Mouse (Mus musculus): ENCODE measurements at regions not wholly inside any gene's neighbourhood (a gene's known extent, or its start where the extent isn't known, plus 50 kb on each side); places are given as distances from the start of the nearest gene placed in this dataset.
"Not testable (repeated sequence)": the region's sequence is repeated elsewhere in the genome, so short reads cannot be mapped to it uniquely, and the experiment has no call there.

DNA sequence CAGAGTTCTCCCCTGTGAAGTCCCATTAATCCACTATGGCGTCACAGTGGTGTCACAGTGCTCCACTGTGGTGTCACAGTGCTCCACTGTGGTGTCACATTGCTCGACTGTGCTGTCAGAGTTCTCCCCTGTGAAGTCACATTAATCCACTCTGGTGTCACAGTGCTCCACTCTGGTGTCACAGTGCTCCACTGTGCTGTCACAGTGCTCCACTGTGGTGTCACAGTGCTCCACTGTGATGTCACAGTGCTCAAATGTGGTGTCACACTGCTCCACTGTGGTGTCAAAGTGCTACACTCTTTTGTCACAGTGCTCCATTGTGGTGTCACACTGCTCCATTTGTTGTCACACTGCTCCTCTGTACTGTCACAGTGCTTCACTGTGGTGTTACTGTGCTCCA is 85.0 kb upstream of the Scaf8 start:
- TF ChIP-seq GATA1 (IDR thresholded peaks at IDR 0.05; ENCODE audit: borderline replicate concordance, low read length); FLI1 (IDR thresholded peaks at IDR 0.05; ENCODE audit: low read length): not testable (repeated sequence)

Measured in megakaryocyte, embryonic 14.5 days (primary cell).